Mouse (Mus musculus) spleen, adult 2 months (tissue): ENCODE results near the gene Pcyt1b.

Experiments used
- CTCF ChIP-seq: fragments of 200-500 bp; IDR thresholded peaks from 2 replicates; pipeline ENCODE4 v1.5.1; 2011; ENCODE audit warnings: mild to moderate bottlenecking, inconsistent platforms; ENCODE audit not compliant: insufficient read depth, insufficient read length, insufficient replicate concordance; ENCODE audit errors: extremely low read depth
- POLR2A ChIP-seq: fragments of 200-500 bp; IDR thresholded peaks from 2 replicates; pipeline ENCODE4 v1.6.1; 2011; ENCODE audit warnings: low read depth, low read length, inconsistent platforms

- no peak for TF ChIP-seq POLR2A
- peak; percentile 20; the same call in 1 of the 2 replicates for TF ChIP-seq CTCF
These were observed 138.5 kb downstream of the Pcyt1b start for GRCm38 (mm10) chrX:93793168-93793567.
